ENCODE assay signal across 8 mouse cellular contexts in genomic region chr5:113956510-113956909, GRCm38 (mm10). TPM values are rescaled to one million over a fixed set of nuclear protein-coding genes. Genes with fewer than 3 reads are reported as not detected.
DNase-seq lines count a peak whose midpoint lies in the region; ATAC-seq and TF ChIP-seq lines count a peak whose summit lies in the region.

No protein-coding gene starts in this region.

- intact Hi-C loops in gastrocnemius, adult 2 months (cut with DNase I) = loop anchor here (5.0 to 10.0 kb wide), 3 partner anchors 36 to 358 kb away; partner anchors contain the start of gene Ssh1
- intact Hi-C loops in left cerebral cortex, postnatal 36 days (cut with DNase I) = loop anchor here (5.0 kb wide), 1 partner anchor 91 kb away; no protein-coding TSS in a partner anchor

- no peak overlapping the region for H3K9ac ChIP-seq in kidney, embryonic 15.5 days
- no peak overlapping the region for H3K9ac ChIP-seq in midbrain, embryonic 16.5 days (ENCODE audit: low read depth, low read length)

- no peak; the same call in 1 of the 2 replicates for ATAC-seq in kidney, embryonic 15.5 days (replicated peaks; ENCODE audit: low FRiP score)
- ATAC-seq in inflammation-experienced regulatory T-cells, adult 6 months = peak; percentile 75
- ATAC-seq in midbrain, embryonic 16.5 days = 0 out of 2 replicates have a peak, but pooled peaks have one; percentile 61

- no peaks in the 10 kb centered on the region for H3K27me3 ChIP-seq in kidney, embryonic 15.5 days
- no peaks in the 10 kb centered on the region for H3K27me3 ChIP-seq in midbrain, embryonic 16.5 days (ENCODE audit: control insufficient read depth, insufficient read depth, low read depth, low read length)

- no peaks in the 10 kb centered on the region for H3K9me3 ChIP-seq in kidney, embryonic 15.5 days (replicated peaks)
- H3K9me3 ChIP-seq in midbrain, embryonic 16.5 days (replicated peaks; ENCODE audit: control insufficient read depth, low read length, poor library complexity, severe bottlenecking) = no peaks in the 10 kb centered on the region

- DNase-seq in kidney, adult 11 months = peak; percentile 73
- DNase-seq in cerebellum, postnatal 36 days = peak; percentile 82 to 88
- DNase-seq in gastrocnemius, adult 2 months = peak; percentile 87
- peak; percentile 58 to 69 for DNase-seq in left cerebral cortex, postnatal 36 days (ENCODE audit: low spot score in 2 of 2)
- DNase-seq in spleen, postnatal 14 days (ENCODE audit: low spot score in 2 of 2) = peak; percentile 84 to 93

- peaks cover 63% of the 10 kb centered on the region for H3K36me3 ChIP-seq in kidney, embryonic 15.5 days
- H3K36me3 ChIP-seq in midbrain, embryonic 16.5 days (ENCODE audit: control insufficient read depth, insufficient read depth, low read length) = peaks cover 17% of the 10 kb centered on the region

- H3K4me2 ChIP-seq in kidney, embryonic 15.5 days = no peak overlapping the region
- H3K4me2 ChIP-seq in midbrain, embryonic 16.5 days (ENCODE audit: low read length) = no peak overlapping the region

- no peak overlapping the region for H3K4me3 ChIP-seq in kidney, embryonic 15.5 days (replicated peaks)
- H3K4me3 ChIP-seq in gastrocnemius, adult 2 months = no peak overlapping the region
- H3K4me3 ChIP-seq in midbrain, embryonic 16.5 days (ENCODE audit: low read depth, low read length) = no peak overlapping the region

- peaks cover 18% of the 10 kb centered on the region for H3K4me1 ChIP-seq in kidney, embryonic 15.5 days
- H3K4me1 ChIP-seq in midbrain, embryonic 16.5 days (ENCODE audit: control insufficient read depth, insufficient read depth, low read length) = peaks cover 2% of the 10 kb centered on the region; the same call in 1 of the 2 replicates

- WGBS in kidney, embryonic 15.5 days = 5% methylated on average over 4 of the region's 4 CpGs
- 5% methylated on average over 4 of the region's 4 CpGs for WGBS in midbrain, embryonic 16.5 days

- H3K27ac ChIP-seq in kidney, embryonic 15.5 days = no peak overlapping the region
- H3K27ac ChIP-seq in gastrocnemius, adult 2 months = no peak overlapping the region
- no peak overlapping the region for H3K27ac ChIP-seq in midbrain, embryonic 16.5 days (ENCODE audit: low read length)

- TF ChIP-seq CTCF in gastrocnemius, adult 2 months (IDR thresholded peaks at IDR 0.05) = peak; percentile 97

RNA-seq across cellular contexts. Expression of gene Ssh1, which starts 37.2 kb away (rescaled TPM):
- 14.7 and 18.3 TPM in 2 replicates for polyA plus RNA-seq in kidney, embryonic 15.5 days (2015; fragmentation: Nextera tagmentation; extraction: Ambion mirVana)
- total RNA-seq in gastrocnemius, adult 2 months (2021) = 1 to 10 TPM; 6.1 to 7.2 TPM
- polyA plus RNA-seq in inflammation-experienced regulatory T-cells, adult 6 months (2017; shearing (Covaris generic)) = 10 to 100 TPM; 15.5 to 18.0 (median 16.9) TPM
- total RNA-seq in left cerebral cortex, postnatal 36 days (2021) = 10 to 100 TPM; 21.0 to 29.1 TPM
- 9.4 and 13.7 TPM in 2 replicates for polyA plus RNA-seq in midbrain, embryonic 16.5 days (2015; fragmentation: Nextera tagmentation; extraction: Ambion mirVana)

RNA-seq across cellular contexts. Expression of gene Dao, which starts 47.0 kb away (rescaled TPM):
- polyA plus RNA-seq in kidney, embryonic 15.5 days (2015; fragmentation: Nextera tagmentation; extraction: Ambion mirVana) = 14.2 and 14.9 TPM in 2 replicates
- total RNA-seq in gastrocnemius, adult 2 months (2021) = not detected
- polyA plus RNA-seq in inflammation-experienced regulatory T-cells, adult 6 months (2017; shearing (Covaris generic)) = not detected
- not detected for total RNA-seq in left cerebral cortex, postnatal 36 days (2021)
- not detected in 2 replicates for polyA plus RNA-seq in midbrain, embryonic 16.5 days (2015; fragmentation: Nextera tagmentation; extraction: Ambion mirVana)

RNA-seq across cellular contexts. Expression of gene Coro1c, which starts 48.0 kb away (rescaled TPM):
- 105 and 119 TPM in 2 replicates for polyA plus RNA-seq in kidney, embryonic 15.5 days (2015; fragmentation: Nextera tagmentation; extraction: Ambion mirVana)
- 10 to 100 TPM in 1 of 2 experiments, 1 to 10 TPM in 1; 7.8 to 11.8 TPM for total RNA-seq in gastrocnemius, adult 2 months (2021)
- polyA plus RNA-seq in inflammation-experienced regulatory T-cells, adult 6 months (2017; shearing (Covaris generic)) = 10 to 100 TPM; 46.6 to 88.2 (median 57.2) TPM
- 10 to 100 TPM; 73.7 to 87.8 TPM for total RNA-seq in left cerebral cortex, postnatal 36 days (2021)
- polyA plus RNA-seq in midbrain, embryonic 16.5 days (2015; fragmentation: Nextera tagmentation; extraction: Ambion mirVana) = 201 and 209 TPM in 2 replicates

Comparison
In these comparisons a context has a peak if more than half of its experiments do, and no peak if none do; other contexts are left out.
1. RNA of gene Dao, which starts 47.0 kb away (polyA plus RNA-seq): 14.2 to 14.9 TPM in kidney, embryonic 15.5 days; not detected in inflammation-experienced regulatory T-cells, adult 6 months and not detected in midbrain, embryonic 16.5 days; every median in the first group is over 10 times any median in the second.
2. Peak in every context shown above with its lines, with median percentiles within 50 percentile points of each other: DNase-seq.